Comparison of ENCODE assay signal across 8 mouse cellular contexts in genomic region chr14:25607141-25607967, GRCm38 (mm10).
DNase-seq lines count a peak whose midpoint lies in the region; ATAC-seq and TF ChIP-seq lines count a peak whose summit lies in the region.

No protein-coding gene starts in this region.

- H3K79me2 ChIP-seq in CH12.LX (replicated peaks; ENCODE audit: control insufficient read depth, extremely low read depth, insufficient read depth, poor library complexity, severe bottlenecking), result peaks cover 4% of the 10 kb centered on the region; the same call in 1 of the 2 replicates

- dilution Hi-C loops in CH12.LX (cut with MboI; ENCODE audit: extremely low pct_ligation_motif_present, extremely low pct_unique_long_range_greater_than_20kb, low sequenced_read_pairs), result no loop called here

- no peak for TF ChIP-seq CTCF in CH12.LX (conservative IDR thresholded peaks at IDR 0.05 in 1 of 2, IDR thresholded peaks at IDR 0.05 in 1 of 2; ENCODE audit: low read depth in 2 of 2, low read length in 2 of 2)
- TF ChIP-seq CTCF in stomach, postnatal 0 days (IDR thresholded peaks at IDR 0.05; ENCODE audit: low read depth), result no peak

- no peak for TF ChIP-seq EP300 in CH12.LX (IDR thresholded peaks at IDR 0.05; ENCODE audit: low read length)
- TF ChIP-seq EP300 in stomach, postnatal 0 days (optimal IDR thresholded peaks at IDR 0.05), result no peak

- H3K27me3 ChIP-seq in CH12.LX (replicated peaks), result no peaks in the 10 kb centered on the region
- H3K27me3 ChIP-seq in embryonic facial prominence, embryonic 10.5 days (replicated peaks; ENCODE audit: low read depth, poor library complexity, severe bottlenecking), result no peaks in the 10 kb centered on the region
- no peaks in the 10 kb centered on the region for H3K27me3 ChIP-seq in midbrain, embryonic 12.5 days
- H3K27me3 ChIP-seq in stomach, postnatal 0 days (ENCODE audit: control insufficient read depth, insufficient read depth, low read length), result no peaks in the 10 kb centered on the region

- DNase-seq in cerebellum, adult 11-12 months, result peak; percentile 60
- no peak for DNase-seq in cerebellum, adult 9-10 months
- no peak for DNase-seq in CH12.LX (ENCODE audit: extremely low read depth)
- DNase-seq in embryonic facial prominence, embryonic 10.5 days (ENCODE audit: low spot score), result peak; percentile 87
- peak; percentile 72 to 73 for DNase-seq in heart, postnatal 10 days
- peak; percentile 61 for DNase-seq in left cerebral cortex, postnatal 4 days
- peak; percentile 58 for DNase-seq in stomach, postnatal 0 days (ENCODE audit: low spot score)

- TF ChIP-seq RAD21 in CH12.LX (IDR thresholded peaks at IDR 0.05; ENCODE audit: low read depth, low read length), result no peak

- in situ Hi-C loops in CH12.LX (cut with MboI; ENCODE audit: low pct_ligation_motif_present, low pct_unique_long_range_greater_than_20kb, low sequenced_read_pairs), result loop anchor here (25.0 kb wide), 1 partner anchor 1120 kb away; the partner anchor contains the start of genes Polr3a and Rps24

- peak overlapping the region; percentile 51 for H3K9ac ChIP-seq in CH12.LX (ENCODE audit: insufficient read depth, low read depth)
- H3K9ac ChIP-seq in midbrain, embryonic 12.5 days (replicated peaks), result peak overlapping the region; percentile 93
- peak overlapping the region; percentile 74 for H3K9ac ChIP-seq in stomach, postnatal 0 days (ENCODE audit: low read length)

- peak overlapping the region; percentile 41 to 75 (median 75) for H3K4me3 ChIP-seq in CH12.LX (replicated peaks in 1 of 3; ENCODE audit: low read depth in 2 of 3, low read length in 2 of 3, poor library complexity in 1 of 3)
- peak overlapping the region; percentile 89 for H3K4me3 ChIP-seq in embryonic facial prominence, embryonic 10.5 days
- peak overlapping the region; percentile 78 for H3K4me3 ChIP-seq in midbrain, embryonic 12.5 days
- peak overlapping the region; percentile 71 for H3K4me3 ChIP-seq in stomach, postnatal 0 days (ENCODE audit: low read depth, low read length)

- under 1% methylated on average over 103 of the region's 103 CpGs for WGBS in embryonic facial prominence, embryonic 10.5 days
- WGBS in midbrain, embryonic 12.5 days, result under 1% methylated on average over 74 of the region's 103 CpGs
- under 1% methylated on average over 63 of the region's 103 CpGs for WGBS in stomach, postnatal 0 days

- peak overlapping the region; percentile 89 for H3K4me2 ChIP-seq in CH12.LX (ENCODE audit: insufficient read depth, low read depth, poor library complexity, severe bottlenecking)
- peak overlapping the region; percentile 92 for H3K4me2 ChIP-seq in midbrain, embryonic 12.5 days (replicated peaks)
- peak overlapping the region; percentile 100 for H3K4me2 ChIP-seq in stomach, postnatal 0 days (replicated peaks; ENCODE audit: low read depth)

- no peak overlapping the region for H3K27ac ChIP-seq in CH12.LX (ENCODE audit: insufficient read depth, low read depth)
- H3K27ac ChIP-seq in embryonic facial prominence, embryonic 10.5 days (replicated peaks), result peak overlapping the region; percentile 99
- peak overlapping the region; percentile 99 for H3K27ac ChIP-seq in midbrain, embryonic 12.5 days (replicated peaks)
- H3K27ac ChIP-seq in stomach, postnatal 0 days (replicated peaks), result peak overlapping the region; percentile 89

- peak; percentile 67 for ATAC-seq in midbrain, embryonic 12.5 days (ENCODE audit: low FRiP score, low read depth)
- ATAC-seq in stomach, postnatal 0 days (ENCODE audit: low FRiP score, low TSS enrichment), result peak; percentile 47

- H3K36me3 ChIP-seq in CH12.LX (replicated peaks in 1 of 2; ENCODE audit: control insufficient read depth in 1 of 2, insufficient read depth in 1 of 2, low read length in 1 of 2), result peaks cover 0 to 35% of the 10 kb centered on the region in 2 experiments
- peaks cover 20% of the 10 kb centered on the region for H3K36me3 ChIP-seq in embryonic facial prominence, embryonic 10.5 days (replicated peaks)
- H3K36me3 ChIP-seq in midbrain, embryonic 12.5 days, result peaks cover 18% of the 10 kb centered on the region; the same call in 1 of the 2 replicates
- H3K36me3 ChIP-seq in stomach, postnatal 0 days (ENCODE audit: control insufficient read depth, insufficient read depth, low read length), result no peaks in the 10 kb centered on the region

- peaks cover 17 to 43% of the 10 kb centered on the region in 2 experiments; a peak in 3 of 4 replicates for H3K4me1 ChIP-seq in CH12.LX (ENCODE audit: control insufficient read depth in 1 of 2, insufficient read depth in 2 of 2)
- H3K4me1 ChIP-seq in embryonic facial prominence, embryonic 10.5 days, result peaks cover 91% of the 10 kb centered on the region
- H3K4me1 ChIP-seq in midbrain, embryonic 12.5 days, result peaks cover 93% of the 10 kb centered on the region
- peaks cover 24% of the 10 kb centered on the region for H3K4me1 ChIP-seq in stomach, postnatal 0 days (replicated peaks; ENCODE audit: control insufficient read depth, insufficient read depth)

- intact Hi-C loops in heart, postnatal 10 days (cut with DNase I), result loop anchor here (5.0 kb wide), 1 partner anchor 85 kb away; the partner anchor contains the start of gene Ppif
- intact Hi-C loops in left cerebral cortex, postnatal 4 days (cut with DNase I), result no loop called here

- H3K9me3 ChIP-seq in CH12.LX (replicated peaks; ENCODE audit: low read length), result no peaks in the 10 kb centered on the region
- H3K9me3 ChIP-seq in embryonic facial prominence, embryonic 10.5 days, result no peaks in the 10 kb centered on the region
- H3K9me3 ChIP-seq in midbrain, embryonic 12.5 days, result no peaks in the 10 kb centered on the region
- no peaks in the 10 kb centered on the region for H3K9me3 ChIP-seq in stomach, postnatal 0 days (ENCODE audit: control insufficient read depth, low read length)

- no peak; the same call in 1 of the 2 replicates for TF ChIP-seq POLR2A in CH12.LX (IDR thresholded peaks at IDR 0.05; ENCODE audit: low read depth, low read length)

TF ChIP-seq in CH12.LX, 34 proteins besides CTCF, POLR2A, EP300 and RAD21:
- no peak for TF ChIP-seq CHD1 (IDR thresholded peaks at IDR 0.05; ENCODE audit: low read depth, low read length)
- TF ChIP-seq HCFC1 (IDR thresholded peaks at IDR 0.05; ENCODE audit: low read depth, low read length), result peak; percentile 12; the same call in 1 of the 2 replicates
- no peak for TF ChIP-seq TBP (conservative IDR thresholded peaks at IDR 0.05; ENCODE audit: low read depth, low read length)
- TF ChIP-seq ZMIZ1 (IDR thresholded peaks at IDR 0.05; ENCODE audit: low read depth, low read length), result 0 out of 2 replicates have a peak, but pooled peaks have one; percentile 13
- no peak for TF ChIP-seq MAX (IDR thresholded peaks at IDR 0.05; ENCODE audit: low read length)
- 0 out of 2 replicates have a peak, but pooled peaks have one; percentile 1 for TF ChIP-seq TCF12 (IDR thresholded peaks at IDR 0.05; ENCODE audit: low read depth, low read length)

Comparison
In these comparisons a context has a peak if more than half of its experiments do, and no peak if none do; other contexts are left out.
1. DNase-seq: peak in cerebellum, adult 11-12 months (single experiment), embryonic facial prominence, embryonic 10.5 days (single experiment), heart, postnatal 10 days (2 of 2), left cerebral cortex, postnatal 4 days (single experiment) and stomach, postnatal 0 days (single experiment); none in cerebellum, adult 9-10 months (single experiment) and CH12.LX (single experiment).
2. Peak in every context shown above with its lines, with median percentiles within 50 percentile points of each other: H3K4me2 ChIP-seq, H3K4me3 ChIP-seq and H3K9ac ChIP-seq.